Mouse (Mus musculus): Measurements from ENCODE around the gene Phb2.
A peak's percentile ranks its signal among the peaks of the same experiment; 100 is the strongest.
"Not testable (repeated sequence)": the region's sequence is repeated elsewhere in the genome, so short reads cannot be mapped to it uniquely, and the experiment has no call there.

The Phb2 gene

DNA sequence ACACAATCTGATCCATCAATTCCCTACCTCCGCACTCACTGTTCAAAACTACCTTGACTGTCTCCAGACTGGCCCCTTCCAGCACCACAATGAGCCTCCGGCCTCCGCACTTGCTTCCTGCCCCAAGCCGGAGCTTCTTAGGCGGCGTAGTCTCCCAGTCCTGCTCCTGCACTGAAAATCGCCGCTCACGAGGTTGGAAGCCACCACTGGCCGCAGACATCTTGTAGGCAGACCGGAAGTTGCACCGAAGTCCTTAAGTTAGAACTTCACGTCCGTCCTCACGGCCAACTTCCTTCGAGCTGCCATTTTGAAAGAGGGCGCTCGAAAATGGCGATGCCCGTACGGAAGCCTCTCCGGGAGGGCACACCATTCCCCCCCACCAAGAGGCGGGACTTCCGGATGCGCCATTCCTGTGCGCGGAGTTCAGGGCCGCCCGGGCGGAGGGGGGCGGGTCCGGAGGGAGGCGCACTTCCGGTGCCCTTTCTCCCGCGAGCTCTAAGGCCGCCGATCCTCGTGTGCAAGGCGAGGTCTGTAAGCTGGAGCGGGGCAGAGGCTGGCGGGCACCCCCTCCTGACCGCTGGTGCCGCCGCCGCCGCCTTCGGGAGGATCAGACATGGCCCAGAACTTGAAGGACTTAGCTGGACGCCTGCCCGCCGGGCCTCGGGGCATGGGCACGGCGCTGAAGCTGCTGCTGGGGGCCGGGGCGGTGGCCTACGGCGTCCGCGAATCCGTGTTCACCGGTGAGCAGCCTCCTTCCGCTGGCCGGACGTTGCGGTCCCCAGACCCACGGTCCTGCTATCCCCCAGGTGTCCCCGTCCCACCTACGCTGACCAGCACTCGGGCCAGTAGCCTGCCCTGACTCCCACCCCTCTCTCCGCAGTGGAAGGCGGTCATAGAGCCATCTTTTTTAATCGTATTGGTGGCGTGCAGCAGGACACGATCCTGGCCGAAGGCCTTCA is at the start of gene Phb2, which contains the start of gene Emg1:
Phb2 (plus strand) TSS at position 513 of the 959 bp plus-strand sequence.
Emg1 (minus strand) TSS at position 355 of the 959 bp plus-strand sequence.
- peak; percentile 97 for DNase-seq

- DNase-seq, result peak; percentile 100
Observed at GRCm38 (mm10) chr6:124662477-124663423, 49.4 kb upstream of the Phb2 start, which contains the start of gene Lpcat3. Lpcat3 (plus strand) TSS chr6:124663027.

GRCm38 (mm10) chr6:124663424-124663795 is 48.7 kb upstream of the Phb2 start:
- DNase-seq, result no peak

DNA sequence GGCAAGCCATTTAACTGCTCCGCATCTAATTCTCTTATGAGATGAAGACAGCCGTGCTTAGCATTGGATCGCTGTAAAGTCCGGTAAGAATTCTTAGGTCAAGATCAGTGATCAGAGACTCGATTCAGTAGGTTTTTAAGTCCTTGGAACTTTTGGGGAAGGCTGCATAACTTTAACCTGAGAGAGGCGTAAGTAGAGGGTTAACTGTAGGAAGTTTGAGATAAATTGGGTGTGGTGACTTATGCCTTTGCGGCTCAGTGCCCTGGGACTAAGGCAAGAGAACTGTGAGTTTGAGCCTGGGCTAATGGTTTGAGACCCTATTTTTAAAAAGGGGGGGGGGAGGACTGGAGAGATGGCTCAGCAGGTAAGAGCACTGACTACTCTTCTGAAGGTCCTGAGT is 47.9 kb upstream of the Phb2 start:
- peak; percentile 41 for DNase-seq

GRCm38 (mm10) chr6:124665011-124665410 is 47.1 kb upstream of the Phb2 start:
- no peak for DNase-seq

DNA sequence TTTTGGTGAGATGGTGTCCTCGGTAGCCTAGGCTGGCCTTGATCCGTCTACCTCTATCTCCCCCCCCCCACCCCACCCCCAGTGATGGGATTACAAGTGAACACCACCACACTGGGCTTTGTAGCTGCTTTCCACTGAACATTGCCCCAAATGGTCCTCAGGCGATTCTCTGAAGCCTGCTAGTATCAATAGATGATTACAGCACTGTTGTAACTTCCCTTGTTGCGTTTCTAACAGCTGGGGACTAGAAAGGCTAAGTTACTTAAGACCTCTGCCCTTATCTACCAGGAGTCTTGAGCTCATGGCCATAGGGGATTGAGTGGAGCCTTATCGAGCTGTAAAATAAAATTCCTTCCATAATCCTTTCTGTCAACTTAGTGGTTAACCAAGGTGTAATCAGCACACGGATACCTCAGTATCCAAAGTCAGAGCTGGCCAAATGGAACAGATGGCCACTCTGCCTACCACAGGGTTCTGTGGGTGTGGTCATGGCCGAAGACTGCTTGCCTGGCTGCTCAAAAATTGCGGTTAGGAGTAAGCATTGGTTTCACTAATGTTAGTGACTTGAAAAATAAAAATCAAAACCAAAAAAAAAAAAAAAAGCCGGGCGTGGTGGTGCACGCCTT is 42.8 kb upstream of the Phb2 start:
- DNase-seq, result no peak

GRCm38 (mm10) chr6:124670281-124670900 is 41.7 kb upstream of the Phb2 start:
- no peak for DNase-seq

- DNase-seq, result no peak
Observed at GRCm38 (mm10) chr6:124672100-124672499, 40.0 kb upstream of the Phb2 start.

DNA sequence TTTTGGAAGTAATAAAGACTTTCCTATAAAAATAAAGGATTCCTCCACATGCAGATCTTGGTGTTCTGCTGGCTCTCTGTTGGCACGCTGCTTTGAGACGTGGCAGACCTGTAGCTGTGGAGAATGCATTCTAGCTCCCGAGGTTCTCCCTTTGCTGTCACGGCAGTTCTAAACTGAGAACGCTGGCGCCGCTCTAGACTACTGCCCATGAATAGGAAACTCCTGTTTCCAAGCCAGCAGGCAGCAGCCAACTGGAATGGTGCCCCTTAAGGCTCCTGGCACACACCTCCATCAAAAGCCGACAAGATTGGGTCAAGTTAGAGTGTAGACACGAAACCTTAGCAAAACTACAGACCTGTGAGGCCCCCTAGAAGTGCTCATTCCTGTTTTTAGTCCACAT is 38.5 kb upstream of the Phb2 start:
- DNase-seq, result no peak

- no peak for DNase-seq
Observed at GRCm38 (mm10) chr6:124674591-124674990, 37.5 kb upstream of the Phb2 start.

GRCm38 (mm10) chr6:124676171-124676570 is 36.0 kb upstream of the Phb2 start:
- no peak for DNase-seq

DNA sequence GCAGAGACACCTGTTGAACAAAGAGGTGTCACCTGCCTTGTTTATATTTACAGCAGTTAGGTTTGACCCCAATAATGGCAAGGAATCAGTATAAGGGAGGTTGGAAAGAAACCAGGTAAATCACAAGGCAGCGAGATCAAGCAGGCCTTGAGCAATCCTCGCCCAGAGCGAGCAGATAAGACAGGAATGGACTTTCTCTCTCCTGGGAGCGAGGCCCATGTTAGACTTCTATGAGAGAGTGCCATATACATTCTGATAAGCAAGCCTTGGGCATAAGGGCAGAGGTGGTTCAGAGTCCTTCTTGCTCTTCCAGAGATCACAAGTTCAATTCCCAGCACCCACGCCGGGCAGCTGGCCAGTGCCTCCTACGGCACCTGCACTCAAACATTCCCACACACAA is 33.4 kb upstream of the Phb2 start:
- no peak for DNase-seq

GRCm38 (mm10) chr6:124679486-124679885 is 32.6 kb upstream of the Phb2 start:
- DNase-seq, result no peak

GRCm38 (mm10) chr6:124682291-124682690 is 29.8 kb upstream of the Phb2 start:
- not testable (repeated sequence) for DNase-seq

- peak; percentile 65 for DNase-seq
Observed at GRCm38 (mm10) chr6:124683591-124684417, 28.3 kb upstream of the Phb2 start.

- DNase-seq, result peak; percentile 64
Observed at GRCm38 (mm10) chr6:124685606-124686386, 26.3 kb upstream of the Phb2 start.

DNA sequence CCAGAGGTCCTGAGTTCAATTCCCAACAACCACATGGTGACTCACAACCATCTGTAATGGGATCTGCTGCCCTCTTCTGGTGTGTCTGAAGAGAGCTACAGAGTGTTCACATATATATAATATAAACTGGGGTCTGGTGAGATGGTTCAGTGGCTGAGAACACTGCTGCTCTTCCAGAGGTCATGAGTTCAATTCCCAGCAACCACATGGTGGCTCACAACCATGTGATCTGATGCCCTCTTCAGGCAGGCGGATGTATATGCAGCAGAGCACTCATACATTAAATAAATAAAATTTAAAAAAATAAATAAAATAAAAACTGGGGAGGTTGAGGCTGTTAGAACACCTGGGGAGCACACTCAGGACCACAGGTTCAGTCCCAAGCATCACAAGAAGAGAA is 25.5 kb upstream of the Phb2 start:
- DNase-seq, result not testable (repeated sequence)

GRCm38 (mm10) chr6:124688151-124688758 is 23.9 kb upstream of the Phb2 start:
- no peak for DNase-seq

DNA sequence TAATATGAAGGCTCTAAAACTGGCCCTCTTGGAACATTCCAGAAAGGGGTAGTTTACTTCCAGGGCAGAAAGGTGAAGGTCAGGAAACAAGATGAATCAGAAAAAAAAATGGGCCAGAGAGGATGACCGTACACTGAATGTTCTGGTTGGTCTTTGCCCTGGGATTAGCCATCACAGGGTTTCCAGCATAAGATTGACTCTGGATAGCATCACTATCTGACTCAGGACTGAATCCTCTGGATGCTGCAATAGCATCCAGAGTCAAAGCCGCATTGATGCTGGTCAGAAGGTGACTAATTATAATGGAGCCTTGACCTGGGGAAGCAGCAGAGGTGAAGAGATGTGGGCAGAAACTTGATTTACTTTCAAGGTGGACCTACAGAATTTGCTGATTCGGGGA is 23.1 kb upstream of the Phb2 start:
- DNase-seq, result no peak

GRCm38 (mm10) chr6:124690517-124690916 is 21.6 kb upstream of the Phb2 start:
- DNase-seq, result no peak

All from liver (tissue).